Mouse (Mus musculus): ENCODE measurements around the gene Olfr323. TPM values are rescaled to one million over a fixed set of nuclear protein-coding genes. Genes with fewer than 3 reads are reported as not detected.

The Olfr323 gene
- polyA plus RNA-seq, 1 experiment from 2014 or later: not detected

DNA sequence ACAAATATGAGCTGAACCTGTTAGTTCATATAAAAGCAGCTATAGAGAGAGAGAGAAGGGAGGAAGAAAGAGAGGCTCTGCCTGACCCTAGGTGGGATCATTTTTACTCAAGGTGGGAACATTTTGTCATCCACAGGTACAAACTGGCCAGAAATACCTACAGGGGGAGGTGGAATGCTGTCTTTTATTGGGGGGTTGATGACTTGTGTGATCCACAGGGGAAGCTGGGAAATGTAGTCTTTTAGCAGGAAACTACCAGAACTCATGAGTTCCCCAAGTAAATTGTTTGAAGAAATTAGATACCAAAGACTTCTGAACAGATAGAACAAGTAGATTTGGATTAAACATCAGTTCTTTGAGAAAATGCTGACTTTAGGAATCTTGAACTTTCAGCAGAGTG, 28.2 kb downstream of the Olfr323 start:
- Histone ChIP-seq H3K4me2 (no peak overlapping the region), H3K27me3 (no peaks in the 10 kb centered on the region), H3K9ac (no peak overlapping the region), H3K4me1 (no peaks in the 10 kb centered on the region), H3K36me3 (no peaks in the 10 kb centered on the region), H3K27ac (no peak overlapping the region), H3K4me3 (no peak overlapping the region), H3K9me3 (no peaks in the 10 kb centered on the region)
- ATAC-seq (ENCODE audit: borderline replicate concordance, extremely low read depth, low FRiP score, low TSS enrichment): no peak

DNA sequence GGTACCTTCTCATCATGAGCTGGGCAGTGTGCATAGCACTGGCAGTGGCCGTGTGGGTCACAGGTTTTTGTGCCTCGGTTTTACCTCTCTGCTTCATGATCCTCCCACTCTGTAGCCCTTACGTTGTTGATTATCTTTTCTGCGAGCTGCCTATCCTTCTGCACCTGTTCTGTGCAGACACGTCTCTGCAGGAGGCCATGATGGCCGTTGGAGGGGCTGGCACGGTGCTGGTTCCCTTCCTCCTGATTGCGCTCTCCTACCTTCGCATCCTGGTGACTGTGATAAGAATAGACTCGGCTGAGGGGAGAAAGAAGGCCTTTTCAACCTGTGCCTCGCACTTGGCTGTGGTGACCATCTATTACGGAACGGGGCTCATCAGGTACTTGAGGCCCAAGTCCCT, 32.5 kb downstream of the Olfr323 start:
- Histone ChIP-seq H3K9me3 (no peaks in the 10 kb centered on the region), H3K4me2 (no peak overlapping the region), H3K9ac (no peak overlapping the region), H3K36me3 (no peaks in the 10 kb centered on the region), H3K4me1 (no peaks in the 10 kb centered on the region), H3K4me3 (no peak overlapping the region), H3K27ac (no peak overlapping the region), H3K27me3 (no peaks in the 10 kb centered on the region)
- ATAC-seq (ENCODE audit: borderline replicate concordance, extremely low read depth, low FRiP score, low TSS enrichment): no peak
- 79% methylated on average over 13 of the region's 13 CpGs for WGBS

- no peak for ATAC-seq (ENCODE audit: borderline replicate concordance, extremely low read depth, low FRiP score, low TSS enrichment)
- 76% methylated on average over 6 of the region's 6 CpGs for WGBS
- Histone ChIP-seq H3K4me1 (no peaks in the 10 kb centered on the region), H3K4me2 (no peak within 1 kb of the TSS), H3K27ac (no peak within 1 kb of the TSS), H3K36me3 (no peaks in the 10 kb centered on the region), H3K4me3 (no peak within 1 kb of the TSS), H3K9me3 (no peaks in the 10 kb centered on the region), H3K9ac (no peak within 1 kb of the TSS), H3K27me3 (no peaks in the 10 kb centered on the region)
These were observed 35.5 kb downstream of the Olfr323 start, which contains the start of gene Olfr324 for GRCm38 (mm10) chr11:58594814-58595213. Olfr324 (plus strand) TSS chr11:58595114.

DNA sequence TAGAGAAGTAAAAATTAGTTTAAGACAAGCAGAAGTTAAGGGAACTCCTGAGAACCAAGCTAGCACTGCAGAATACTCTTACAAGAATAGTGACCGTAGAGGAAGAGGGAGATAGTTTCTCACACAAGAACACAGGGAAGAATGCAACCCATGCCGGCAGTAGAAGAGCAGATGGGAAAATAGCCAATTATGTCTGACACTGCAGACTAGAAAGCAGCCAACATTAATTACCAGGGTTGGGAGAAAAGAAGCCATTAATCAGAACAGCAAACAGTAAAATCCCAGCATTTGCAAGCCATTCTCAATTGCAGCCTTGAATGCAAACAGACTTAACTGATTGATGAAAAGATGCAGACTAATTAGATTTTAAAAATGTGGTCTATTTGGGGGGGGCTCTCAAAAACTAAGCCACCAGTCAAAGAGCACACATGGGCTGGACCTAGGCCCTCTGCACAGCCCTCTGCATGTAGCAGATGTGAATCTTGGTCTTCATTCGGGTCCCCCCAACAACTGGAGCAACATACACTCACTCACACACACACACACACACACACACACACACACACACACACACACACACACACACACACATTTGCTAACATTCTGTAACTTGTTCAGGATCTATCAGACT, 41.6 kb downstream of the Olfr323 start:
- H3K9me3 ChIP-seq: no peaks in the 10 kb centered on the region
- ATAC-seq (ENCODE audit: borderline replicate concordance, extremely low read depth, low FRiP score, low TSS enrichment): no peak
- H3K27me3 ChIP-seq: no peaks in the 10 kb centered on the region
- no peaks in the 10 kb centered on the region for H3K4me1 ChIP-seq
- no peak overlapping the region for H3K9ac ChIP-seq
- H3K4me2 ChIP-seq: no peak overlapping the region
- no peaks in the 10 kb centered on the region for H3K36me3 ChIP-seq
- 60% methylated on average over 3 of the region's 3 CpGs for WGBS
- H3K4me3 ChIP-seq: no peak overlapping the region
- H3K27ac ChIP-seq: no peak overlapping the region

DNA sequence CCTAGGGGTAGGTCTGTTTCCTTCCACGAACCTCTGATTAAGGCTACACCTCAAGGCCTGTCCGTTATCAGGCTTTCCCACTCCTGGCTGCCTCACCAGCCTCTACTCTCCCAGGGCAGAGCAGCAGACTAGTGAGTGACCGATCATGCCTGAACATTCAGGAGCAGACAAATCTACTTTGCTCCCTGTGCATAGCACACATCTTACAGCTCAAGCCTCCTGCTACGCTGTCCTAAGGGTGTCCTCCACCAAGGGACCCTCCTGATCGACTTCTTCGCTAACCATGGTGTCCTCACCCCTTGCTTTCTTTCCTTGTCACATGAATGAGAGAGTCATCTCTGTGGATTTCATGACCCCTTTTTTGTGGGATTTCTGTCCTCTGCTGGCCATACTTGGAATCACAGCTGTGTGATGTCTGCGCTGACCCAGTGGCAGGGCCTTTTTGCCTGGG, 42.4 kb downstream of the Olfr323 start:
- 67% methylated on average over 7 of the region's 7 CpGs for WGBS
- ATAC-seq (ENCODE audit: borderline replicate concordance, extremely low read depth, low FRiP score, low TSS enrichment): no peak
- no peak overlapping the region for H3K4me2 ChIP-seq

DNA sequence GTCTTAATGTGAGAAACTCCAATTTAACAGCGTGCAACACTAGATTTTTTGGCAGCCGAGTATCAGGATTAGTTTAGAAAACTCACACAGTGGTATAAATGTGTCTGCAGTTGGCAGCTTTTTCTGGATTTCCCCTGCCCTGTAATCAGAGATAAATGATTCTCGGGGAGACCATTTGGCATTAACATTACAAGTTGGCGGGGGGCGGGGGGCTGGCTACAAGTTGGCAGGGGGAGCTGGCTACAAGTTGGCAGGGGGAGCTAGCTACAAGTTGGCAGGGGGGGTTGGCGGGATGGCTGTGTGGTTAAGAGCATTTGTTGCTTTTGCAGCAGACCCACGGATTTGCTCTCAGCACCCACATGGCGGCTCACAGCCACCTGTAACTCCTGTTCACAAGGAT, 51.7 kb downstream of the Olfr323 start:
- Histone ChIP-seq H3K36me3 (no peaks in the 10 kb centered on the region), H3K4me2 (no peak overlapping the region), H3K4me1 (no peaks in the 10 kb centered on the region), H3K9ac (no peak overlapping the region), H3K9me3 (no peaks in the 10 kb centered on the region), H3K27me3 (no peaks in the 10 kb centered on the region), H3K27ac (no peak overlapping the region), H3K4me3 (no peak overlapping the region)
- 60% methylated on average over 8 of the region's 8 CpGs for WGBS
- ATAC-seq (ENCODE audit: borderline replicate concordance, extremely low read depth, low FRiP score, low TSS enrichment): no peak

More for the DNA sequence above, 42.4 kb downstream of the Olfr323 start:
- Histone ChIP-seq H3K36me3 (no peaks in the 10 kb centered on the region), H3K27ac (no peak overlapping the region), H3K4me3 (no peak overlapping the region), H3K9ac (no peak overlapping the region), H3K9me3 (no peaks in the 10 kb centered on the region), H3K4me1 (no peaks in the 10 kb centered on the region), H3K27me3 (no peaks in the 10 kb centered on the region)

DNA sequence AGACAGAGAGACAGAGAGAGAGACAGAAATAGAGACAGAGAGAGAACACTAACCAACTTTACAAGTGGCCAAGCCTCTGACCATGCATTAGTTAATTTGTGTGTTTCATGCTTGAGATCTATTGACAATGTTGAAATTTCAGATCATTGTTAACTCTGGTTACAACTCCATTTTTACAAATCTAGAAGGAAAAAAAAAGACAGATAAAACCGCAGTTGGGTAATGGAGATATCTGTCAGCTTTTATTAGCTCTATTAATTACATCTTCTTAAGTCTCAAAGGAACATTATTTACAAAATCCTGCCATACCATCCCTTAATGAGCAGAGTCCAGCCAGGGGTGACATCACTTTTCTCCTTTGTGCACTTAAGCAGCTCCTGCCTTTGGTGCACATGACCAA, 52.9 kb downstream of the Olfr323 start, which contains the start of gene Olfr325:
Olfr325 (plus strand) TSS at position 301 of the 400 bp plus-strand sequence.
- Histone ChIP-seq H3K27ac (no peak within 1 kb of the TSS), H3K4me3 (no peak within 1 kb of the TSS), H3K4me2 (no peak within 1 kb of the TSS), H3K9ac (no peak within 1 kb of the TSS), H3K27me3 (no peaks in the 10 kb centered on the region), H3K4me1 (no peaks in the 10 kb centered on the region), H3K36me3 (no peaks in the 10 kb centered on the region), H3K9me3 (no peaks in the 10 kb centered on the region)
- ATAC-seq (ENCODE audit: borderline replicate concordance, extremely low read depth, low FRiP score, low TSS enrichment): no peak
- 68% methylated on average over 1 of the region's 1 CpGs for WGBS

Other genes with a start within 250 kb of the Olfr323 start
- gene 1810065E05Rik, start 209.4 kb downstream of the Olfr323 start, polyA plus RNA-seq (2015; fragmentation: Nextera tagmentation; extraction: Ambion mirVana): not detected in 2 replicates
- not detected in 2 replicates for gene Gm12253, start 197.9 kb downstream of the Olfr323 start, polyA plus RNA-seq (2015; fragmentation: Nextera tagmentation; extraction: Ambion mirVana)
- gene Lypd9, start 177.6 kb downstream of the Olfr323 start, polyA plus RNA-seq (2015; fragmentation: Nextera tagmentation; extraction: Ambion mirVana): not detected in 2 replicates
- not detected in 2 replicates for gene Olfr30, start 168.2 kb downstream of the Olfr323 start, polyA plus RNA-seq (2015; fragmentation: Nextera tagmentation; extraction: Ambion mirVana)
- not detected in 2 replicates for gene Olfr332, start 137.9 kb downstream of the Olfr323 start, polyA plus RNA-seq (2015; fragmentation: Nextera tagmentation; extraction: Ambion mirVana)
- gene Olfr331, start 127.9 kb downstream of the Olfr323 start, polyA plus RNA-seq (2015; fragmentation: Nextera tagmentation; extraction: Ambion mirVana): not detected in 2 replicates
- not detected in 2 replicates for gene Olfr330, start 95.7 kb downstream of the Olfr323 start, polyA plus RNA-seq (2015; fragmentation: Nextera tagmentation; extraction: Ambion mirVana)
- not detected in 2 replicates for gene Olfr329-ps, start 84.1 kb downstream of the Olfr323 start, polyA plus RNA-seq (2015; fragmentation: Nextera tagmentation; extraction: Ambion mirVana)
- not detected in 2 replicates for gene Olfr328, start 74.9 kb downstream of the Olfr323 start, polyA plus RNA-seq (2015; fragmentation: Nextera tagmentation; extraction: Ambion mirVana)
- gene Olfr224, start 59.9 kb downstream of the Olfr323 start, polyA plus RNA-seq (2015; fragmentation: Nextera tagmentation; extraction: Ambion mirVana): not detected in 2 replicates
- gene Olfr325, start 52.8 kb downstream of the Olfr323 start, polyA plus RNA-seq (2015; fragmentation: Nextera tagmentation; extraction: Ambion mirVana): not detected in 2 replicates
- not detected in 2 replicates for gene Olfr324, start 35.4 kb downstream of the Olfr323 start, polyA plus RNA-seq (2015; fragmentation: Nextera tagmentation; extraction: Ambion mirVana)
- gene 2210407C18Rik, start 14.4 kb downstream of the Olfr323 start, polyA plus RNA-seq (2015; fragmentation: Nextera tagmentation; extraction: Ambion mirVana): not detected in 2 replicates
- 0.11 and 0.16 TPM in 2 replicates for gene Trim58, start 10.0 kb upstream of the Olfr323 start, polyA plus RNA-seq (2015; fragmentation: Nextera tagmentation; extraction: Ambion mirVana)
- gene Olfr322, start 28.3 kb upstream of the Olfr323 start, polyA plus RNA-seq (2015; fragmentation: Nextera tagmentation; extraction: Ambion mirVana): not detected in 2 replicates
- not detected in 2 replicates for gene Olfr320, start 50.6 kb upstream of the Olfr323 start, polyA plus RNA-seq (2015; fragmentation: Nextera tagmentation; extraction: Ambion mirVana)
- not detected in 2 replicates for gene Olfr319, start 68.7 kb upstream of the Olfr323 start, polyA plus RNA-seq (2015; fragmentation: Nextera tagmentation; extraction: Ambion mirVana)
- gene Olfr318, start 93.5 kb upstream of the Olfr323 start, polyA plus RNA-seq (2015; fragmentation: Nextera tagmentation; extraction: Ambion mirVana): not detected in 2 replicates
- not detected in 2 replicates for gene Olfr317, start 108.7 kb upstream of the Olfr323 start, polyA plus RNA-seq (2015; fragmentation: Nextera tagmentation; extraction: Ambion mirVana)
- gene Olfr316, start 122.2 kb upstream of the Olfr323 start, polyA plus RNA-seq (2015; fragmentation: Nextera tagmentation; extraction: Ambion mirVana): not detected in 2 replicates
- not detected in 2 replicates for gene Olfr315, start 142.7 kb upstream of the Olfr323 start, polyA plus RNA-seq (2015; fragmentation: Nextera tagmentation; extraction: Ambion mirVana)
- not detected in 2 replicates for gene Olfr314, start 152.5 kb upstream of the Olfr323 start, polyA plus RNA-seq (2015; fragmentation: Nextera tagmentation; extraction: Ambion mirVana)
- 4.5 and 5.7 TPM in 2 replicates for gene Fam183b, start 171.5 kb upstream of the Olfr323 start, polyA plus RNA-seq (2015; fragmentation: Nextera tagmentation; extraction: Ambion mirVana)
- not detected in 2 replicates for gene Olfr313, start 184.5 kb upstream of the Olfr323 start, polyA plus RNA-seq (2015; fragmentation: Nextera tagmentation; extraction: Ambion mirVana)
- not detected in 2 replicates for gene Olfr312, start 198.7 kb upstream of the Olfr323 start, polyA plus RNA-seq (2015; fragmentation: Nextera tagmentation; extraction: Ambion mirVana)
- gene Olfr311, start 208.8 kb upstream of the Olfr323 start, polyA plus RNA-seq (2015; fragmentation: Nextera tagmentation; extraction: Ambion mirVana): not detected in 2 replicates
- 8.1 and 8.9 TPM in 2 replicates for gene Gm12258, start 216.7 kb upstream of the Olfr323 start, polyA plus RNA-seq (2015; fragmentation: Nextera tagmentation; extraction: Ambion mirVana)
- 7.6 and 7.9 TPM in 2 replicates for gene 2810021J22Rik, start 236.7 kb upstream of the Olfr323 start, polyA plus RNA-seq (2015; fragmentation: Nextera tagmentation; extraction: Ambion mirVana)